Comparison of ENCODE assay signal across 8 mouse cellular contexts in genomic region chr1:151705723-151706396, GRCm38 (mm10). TPM values are rescaled to one million over a fixed set of nuclear protein-coding genes. Genes with fewer than 3 reads are reported as not detected.
DNase-seq lines count a peak whose midpoint lies in the region; ATAC-seq and TF ChIP-seq lines count a peak whose summit lies in the region.

No protein-coding gene starts in this region.

- no peaks in the 10 kb centered on the region for H3K27me3 ChIP-seq in cerebellum, adult 2 months (ENCODE audit: control insufficient read depth, insufficient read depth, low read length)
- H3K27me3 ChIP-seq in forebrain, postnatal 0 days (ENCODE audit: insufficient read depth, low read length), result no peaks in the 10 kb centered on the region; the same call in 1 of the 2 replicates

- WGBS in cerebellum, adult 2 months, result 37% methylated on average over 11 of the region's 11 CpGs
- WGBS in forebrain, postnatal 0 days, result 42% methylated on average over 11 of the region's 11 CpGs
- 33% methylated on average over 11 of the region's 11 CpGs for WGBS in lung, adult 2 months

- no peak overlapping the region for H3K4me3 ChIP-seq in cerebellum, adult 2 months (replicated peaks; ENCODE audit: insufficient read depth, low read depth, low read length)
- H3K4me3 ChIP-seq in forebrain, postnatal 0 days (ENCODE audit: low read depth, low read length), result no peak overlapping the region
- H3K4me3 ChIP-seq in lung, adult 2 months (replicated peaks; ENCODE audit: extremely low read depth, low read depth, low read length), result no peak overlapping the region

- ATAC-seq in forebrain, postnatal 0 days, result peak; percentile 90

- H3K27ac ChIP-seq in cerebellum, adult 2 months (ENCODE audit: insufficient read depth, low read length), result no peak overlapping the region
- H3K27ac ChIP-seq in forebrain, postnatal 0 days (ENCODE audit: low read depth, low read length), result no peak overlapping the region

- H3K9ac ChIP-seq in forebrain, postnatal 0 days, result peak overlapping the region; percentile 26; the same call in 1 of the 2 replicates

- no peaks in the 10 kb centered on the region for H3K4me1 ChIP-seq in cerebellum, adult 2 months (ENCODE audit: control insufficient read depth, insufficient read depth, low read length)
- no peaks in the 10 kb centered on the region for H3K4me1 ChIP-seq in forebrain, postnatal 0 days (ENCODE audit: insufficient read depth)
- H3K4me1 ChIP-seq in lung, adult 2 months (ENCODE audit: control insufficient read depth, insufficient read depth, low read length), result peaks cover 10% of the 10 kb centered on the region

- H3K36me3 ChIP-seq in forebrain, postnatal 0 days (ENCODE audit: insufficient read depth), result no peaks in the 10 kb centered on the region

- peak; percentile 87 for TF ChIP-seq CTCF in cerebellum, adult 2 months (IDR thresholded peaks at IDR 0.05; ENCODE audit: borderline replicate concordance, insufficient read depth, low read depth, low read length)
- peak; percentile 99 for TF ChIP-seq CTCF in forebrain, postnatal 0 days (IDR thresholded peaks at IDR 0.05; ENCODE audit: low read depth)
- peak; percentile 74 for TF ChIP-seq CTCF in lung, adult 2 months (IDR thresholded peaks at IDR 0.05; ENCODE audit: insufficient read depth, low read length)

- no peaks in the 10 kb centered on the region for H3K9me3 ChIP-seq in forebrain, postnatal 0 days (ENCODE audit: low read length)

- peak; percentile 82 for DNase-seq in MN1 (ENCODE audit: low spot score)
- peak; percentile 71 to 78 for DNase-seq in cerebellum, adult 2 months
- peak; percentile 90 for DNase-seq in forebrain, postnatal 0 days
- peak; percentile 86 to 88 for DNase-seq in heart, postnatal 36 days
- peak; percentile 61 to 94 for DNase-seq in layer of hippocampus, adult 18-20 months (ENCODE audit: low spot score in 2 of 2)
- DNase-seq in lung, adult 2 months, result peak; percentile 72
- DNase-seq in ovary, adult 18-20 months (ENCODE audit: low spot score), result peak; percentile 40
- peak; percentile 22 to 30 for DNase-seq in thymus, adult 18-20 months

- peak overlapping the region; percentile 29; the same call in 1 of the 2 replicates for H3K4me2 ChIP-seq in forebrain, postnatal 0 days (ENCODE audit: low read depth)

- TF ChIP-seq POLR2A in cerebellum, adult 2 months (IDR thresholded peaks at IDR 0.05; ENCODE audit: borderline replicate concordance, insufficient read depth, low read length), result no peak
- TF ChIP-seq POLR2A in lung, adult 2 months (IDR thresholded peaks at IDR 0.05; ENCODE audit: borderline replicate concordance, extremely low read depth, low read depth, low read length), result no peak

- intact Hi-C loops in heart, postnatal 36 days (cut with DNase I), result loop anchor here (1.0 to 5.0 kb wide), 3 partner anchors 142 to 244 kb away; no protein-coding TSS in a partner anchor

RNA-seq across cellular contexts. Expression of gene Edem3, which starts 49.3 kb away (rescaled TPM):
- polyA plus RNA-seq in cerebellum, adult 2 months (2012; rRNA removed), result 19.9 and 21.3 TPM in 2 replicates
- 47.2 and 56.6 TPM in 2 replicates for total RNA-seq in forebrain, postnatal 0 days (2014; rRNA removed)
- 7.3 and 11.0 TPM in 2 replicates for polyA plus RNA-seq in forebrain, postnatal 0 days (2015; fragmentation: Nextera tagmentation; extraction: Ambion mirVana)
- total RNA-seq in heart, postnatal 36 days (2021), result 10 to 100 TPM; 19.6 to 19.9 TPM
- 10 to 100 TPM; 38.8 to 39.3 TPM for total RNA-seq in layer of hippocampus, adult 18-20 months (2021)
- 8.2 and 8.5 TPM in 2 replicates for polyA plus RNA-seq in lung, adult 2 months (2012; rRNA removed)

Comparison
In these comparisons a context has a peak if more than half of its experiments do, and no peak if none do; other contexts are left out.
1. DNase-seq: peak in every context shown above with its lines; median percentile 90 in forebrain, postnatal 0 days; 87 in heart, postnatal 36 days; 82 in MN1; 78 in layer of hippocampus, adult 18-20 months; 74 in cerebellum, adult 2 months; 72 in lung, adult 2 months; 40 in ovary, adult 18-20 months; 26 in thymus, adult 18-20 months.